Mouse (Mus musculus): Measurements from ENCODE around the gene Olfr1408. TPM values are rescaled to one million over a fixed set of nuclear protein-coding genes. Genes with fewer than 3 reads are reported as not detected.

The Olfr1408 gene
- polyA plus RNA-seq (2017; shearing (Covaris generic)) = not detected

GRCm38 (mm10) chr1:173137274-173137673 is at the start of gene Olfr1408:
Gene Olfr1408, minus strand, starts transcription at chr1:173137374.

Other genes starting within 250 kb of the Olfr1408 start
- not detected for gene Apcs, start 242.3 kb downstream of the Olfr1408 start, polyA plus RNA-seq (2017; shearing (Covaris generic))
- not detected for gene Olfr16, start 187.0 kb downstream of the Olfr1408 start, polyA plus RNA-seq (2017; shearing (Covaris generic))
- gene Olfr1406, start 53.3 kb upstream of the Olfr1408 start, polyA plus RNA-seq (2017; shearing (Covaris generic)) = 0.10 TPM
- not detected for gene Olfr218, start 60.4 kb upstream of the Olfr1408 start, polyA plus RNA-seq (2017; shearing (Covaris generic))
- not detected for gene Olfr1404, start 75.0 kb upstream of the Olfr1408 start, polyA plus RNA-seq (2017; shearing (Covaris generic))
- gene Fcer1a, start 89.8 kb upstream of the Olfr1408 start, polyA plus RNA-seq (2017; shearing (Covaris generic)) = not detected
- not detected for gene Olfr418, start 128.6 kb upstream of the Olfr1408 start, polyA plus RNA-seq (2017; shearing (Covaris generic))
- not detected for gene Mptx2, start 140.4 kb upstream of the Olfr1408 start, polyA plus RNA-seq (2017; shearing (Covaris generic))
- gene Ackr1, start 196.4 kb upstream of the Olfr1408 start, polyA plus RNA-seq (2017; shearing (Covaris generic)) = not detected
- 54.1 TPM for gene Aim2, start 213.5 kb upstream of the Olfr1408 start, polyA plus RNA-seq (2017; shearing (Covaris generic))
- gene Cadm3, start 230.3 kb upstream of the Olfr1408 start, polyA plus RNA-seq (2017; shearing (Covaris generic)) = 0.12 TPM

Measured in CD4-positive, CD25-positive, alpha-beta regulatory T cell (primary cell).